Mouse (Mus musculus) layer of hippocampus, postnatal 10 days (tissue): ENCODE data around the gene Atp1a2. TPM values are rescaled to one million over a fixed set of nuclear protein-coding genes. Genes with fewer than 3 reads are reported as not detected.

Experiments
- DNase-seq, 2 experiments: peaks; one replicate each; pipeline ENCODE4 v3.0.0; 2021; ENCODE audit warnings: low spot score in 2 of 2
- long read RNA-seq: library from polyadenylated mRNA; stranded (forward); transcript quantifications from one replicate; pipeline ENCODE4 v2.0.0, GENCODE M21; 2023
- total RNA-seq, 2 experiments: library from RNA; stranded (reverse); gene quantifications; 2 replicates each; pipeline ENCODE4 v1.2.3; 2021

The Atp1a2 gene
- total RNA-seq: 100 to 1,000 TPM; 472 TPM
- long read RNA-seq, full-length matches to known transcripts: 87 of 268 reads
- long read RNA-seq, partial matches to known transcripts: 85 of 268 reads
- long read RNA-seq, other reads (novel, unspliced or antisense): 96 of 268 reads

- DNase-seq: peak in 1 of 2 experiments; percentile 75
These were observed at the start of gene Atp1a2 for GRCm38 (mm10) chr1:172297611-172298537. Gene Atp1a2 (minus strand): TSS chr1:172298064.

GRCm38 (mm10) chr1:172347382-172347781 lies 49.5 kb upstream of the Atp1a2 start:
- DNase-seq: no peak

GRCm38 (mm10) chr1:172346707-172347106 lies 48.8 kb upstream of the Atp1a2 start:
- no peak for DNase-seq

- no peak for DNase-seq
These were observed 47.0 kb upstream of the Atp1a2 start for GRCm38 (mm10) chr1:172344820-172345219.

- DNase-seq: no peak
These were observed 46.0 kb upstream of the Atp1a2 start for GRCm38 (mm10) chr1:172343914-172344313.

DNA sequence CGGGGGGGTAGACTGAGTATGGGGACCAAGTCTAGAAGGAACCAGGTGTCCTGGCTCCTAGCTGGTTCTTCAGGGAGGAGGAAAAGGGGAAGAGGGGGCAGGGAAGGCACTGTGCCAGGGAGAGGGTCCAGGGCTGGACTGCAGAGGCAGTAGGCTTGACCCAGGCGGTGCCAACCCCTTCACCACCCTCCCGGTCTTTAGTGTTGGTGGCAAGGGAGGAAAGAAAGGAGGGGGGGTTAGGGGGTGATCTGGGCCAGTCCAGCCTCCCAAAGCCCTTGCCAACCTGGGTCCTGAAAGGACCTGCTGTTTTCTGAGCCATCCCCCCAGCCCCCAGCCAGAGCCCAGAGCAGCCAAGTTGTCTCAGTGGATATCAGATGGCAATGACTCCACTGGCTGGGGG lies 44.9 kb upstream of the Atp1a2 start:
- peak; percentile 77 to 82 for DNase-seq

GRCm38 (mm10) chr1:172341386-172341785 lies 43.5 kb upstream of the Atp1a2 start:
- DNase-seq: no peak

GRCm38 (mm10) chr1:172340729-172341321 lies 43.0 kb upstream of the Atp1a2 start, which contains the start of gene Kcnj10:
Gene Kcnj10 (plus strand): TSS chr1:172341210.
- DNase-seq: peak; percentile 81 to 87

GRCm38 (mm10) chr1:172337411-172338185 lies 39.7 kb upstream of the Atp1a2 start:
- no peak for DNase-seq

DNA sequence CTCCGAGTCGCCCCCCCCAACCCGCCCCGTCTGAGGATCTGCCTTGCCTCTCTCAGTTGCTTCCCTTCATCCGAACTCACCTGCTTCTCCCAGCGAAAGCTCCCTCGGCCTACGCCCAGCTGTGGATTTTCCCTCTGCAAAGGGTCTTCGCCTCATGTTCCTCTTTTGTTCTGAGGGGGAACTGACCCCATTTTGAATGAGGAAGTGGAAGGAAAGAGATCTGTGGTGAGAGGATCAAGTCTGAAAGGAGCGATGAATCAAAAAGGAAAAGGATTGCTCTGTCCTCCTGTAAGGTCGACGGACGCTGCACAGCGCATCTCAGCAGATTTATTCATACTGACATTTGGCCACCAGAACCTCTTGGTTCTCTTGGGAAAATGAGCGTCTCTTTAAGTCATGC lies 37.9 kb upstream of the Atp1a2 start:
- DNase-seq: no peak

GRCm38 (mm10) chr1:172333512-172333911 lies 35.6 kb upstream of the Atp1a2 start:
- DNase-seq: no peak

DNA sequence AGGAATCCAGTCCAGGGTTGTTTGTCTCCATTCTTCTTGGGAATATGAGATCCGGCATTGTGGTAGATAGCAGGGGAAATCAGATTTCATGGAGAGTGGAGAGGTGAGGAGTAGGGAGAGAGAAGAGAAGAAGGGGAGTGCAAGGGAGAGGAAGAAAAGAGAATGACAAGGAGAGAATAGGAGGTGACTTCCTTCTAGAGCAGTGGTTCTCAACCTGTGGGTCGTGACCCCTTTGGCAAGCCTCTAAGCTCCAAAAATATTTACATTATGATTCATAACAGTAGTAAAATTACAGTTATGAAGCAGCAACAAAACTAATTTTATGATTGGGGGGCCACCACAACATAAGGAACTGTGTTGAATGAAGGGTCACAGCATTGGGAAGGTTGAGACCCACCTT lies 35.1 kb upstream of the Atp1a2 start:
- DNase-seq: no peak

DNA sequence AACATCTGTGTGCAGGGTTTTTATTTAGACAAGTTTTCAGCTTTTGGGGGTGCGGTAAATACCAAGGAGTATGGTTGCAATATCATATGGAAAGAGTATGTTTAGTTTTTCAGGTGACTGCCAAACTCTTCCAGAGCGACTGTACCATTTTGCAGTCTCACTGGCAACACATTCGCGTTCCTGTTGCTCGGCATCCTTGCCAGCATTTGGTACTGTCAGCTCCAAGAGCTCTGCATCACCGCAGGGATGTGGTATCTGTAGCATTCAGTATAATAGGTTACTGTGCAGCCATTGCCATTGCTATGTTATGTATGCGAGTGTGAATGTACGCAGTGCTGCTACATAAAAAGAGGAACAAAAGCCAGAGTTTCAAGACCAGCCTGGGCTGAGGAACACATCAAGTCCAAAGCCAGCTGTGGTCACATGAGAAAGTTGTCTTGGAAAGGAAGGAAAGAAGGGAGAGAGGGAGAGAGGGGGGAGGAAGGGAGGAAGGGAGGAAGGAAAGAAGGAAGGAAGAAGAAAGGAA lies 33.6 kb upstream of the Atp1a2 start:
- no peak for DNase-seq

- DNase-seq: no peak
These were observed 31.8 kb upstream of the Atp1a2 start for GRCm38 (mm10) chr1:172329616-172330015.

- peak in 1 of 2 experiments; percentile 68 for DNase-seq
These were observed 31.3 kb upstream of the Atp1a2 start, which contains the start of gene Kcnj9 for GRCm38 (mm10) chr1:172329131-172329530. Gene Kcnj9 (minus strand): TSS chr1:172329318.

- peak in 1 of 2 experiments; percentile 27 for DNase-seq
These were observed 30.6 kb upstream of the Atp1a2 start for GRCm38 (mm10) chr1:172328461-172328860.

- DNase-seq: no peak
These were observed 30.2 kb upstream of the Atp1a2 start for GRCm38 (mm10) chr1:172328041-172328440.

- DNase-seq: no peak
These were observed 29.5 kb upstream of the Atp1a2 start for GRCm38 (mm10) chr1:172327206-172328001.

DNA sequence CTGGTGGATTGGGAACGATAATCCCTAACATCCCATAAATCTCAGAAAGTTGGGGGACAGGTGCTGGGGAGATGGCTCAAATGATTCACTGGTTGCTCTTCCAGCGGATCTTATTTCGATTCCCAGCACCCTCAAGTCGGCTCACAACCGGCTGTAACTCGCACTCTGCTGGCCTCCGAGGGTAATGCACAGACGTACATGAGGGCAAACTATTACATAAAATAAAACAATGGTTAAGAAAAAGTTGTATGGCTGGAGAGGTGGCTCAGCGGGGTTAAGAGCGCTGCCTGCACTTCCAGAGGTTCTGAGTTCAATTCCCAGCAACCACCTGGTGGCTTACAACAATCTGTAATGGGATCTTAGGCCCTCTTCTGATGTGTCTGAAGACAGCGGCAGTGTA lies 28.8 kb upstream of the Atp1a2 start:
- DNase-seq: no peak
